15 mouse cellular contexts compared by ENCODE assay signal in the genomic region with DNA sequence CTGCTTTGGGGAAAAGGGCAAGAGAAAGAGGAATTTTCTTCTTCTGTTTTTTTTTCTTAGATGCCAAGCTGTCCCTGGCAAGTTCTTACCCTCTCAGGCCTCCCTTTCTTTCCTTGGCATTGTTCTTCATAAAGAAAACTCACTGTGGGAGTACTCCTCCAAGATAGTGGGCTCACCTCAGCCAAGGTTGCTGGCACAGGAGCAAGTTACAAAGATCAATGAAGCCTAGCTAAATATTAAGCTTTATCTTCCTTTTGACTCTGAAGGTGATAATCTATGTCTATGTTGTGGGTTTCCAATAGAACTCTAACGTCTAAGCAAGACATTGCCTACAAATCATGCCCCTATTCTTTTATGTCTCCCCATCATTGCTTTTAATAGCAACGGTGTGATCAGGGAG. TPM values are rescaled to one million over a fixed set of nuclear protein-coding genes. Genes with fewer than 3 reads are reported as not detected.
"Had no signal": no experiment of that assay in that cellular context is flagged by ENCODE, and none has a peak within 500 bp of the region (broad histone marks: within the 10 kb centered on the region; RNA-seq: fewer than 3 reads in every experiment).

No protein-coding gene starts in this region.

- ATAC-seq: liver, postnatal 0 days; midbrain, embryonic 15.5 days had no signal

- H3K4me3 ChIP-seq: hindbrain, embryonic 15.5 days; left cerebral cortex, adult 2 months; limb, embryonic 10.5 days; liver, embryonic 13.5 days; lung, embryonic 15.5 days; megakaryocyte, embryonic 14.5 days; midbrain, embryonic 15.5 days; neural tube, embryonic 13.5 days had no signal

- H3K36me3 ChIP-seq: hindbrain, embryonic 15.5 days; limb, embryonic 10.5 days; liver, embryonic 13.5 days; lung, embryonic 15.5 days; midbrain, embryonic 15.5 days; neural tube, embryonic 13.5 days had no signal

- H3K4me1 ChIP-seq: hindbrain, embryonic 15.5 days; limb, embryonic 10.5 days; liver, embryonic 13.5 days; lung, embryonic 15.5 days; megakaryocyte, embryonic 14.5 days; midbrain, embryonic 15.5 days; neural tube, embryonic 13.5 days had no signal

- H3K9me3 ChIP-seq: hindbrain, embryonic 15.5 days; limb, embryonic 10.5 days; liver, embryonic 13.5 days; lung, embryonic 15.5 days; midbrain, embryonic 15.5 days; neural tube, embryonic 13.5 days had no signal

- H3K4me2 ChIP-seq: hindbrain, embryonic 15.5 days; liver, embryonic 13.5 days; lung, embryonic 15.5 days; midbrain, embryonic 11.5 days; midbrain, embryonic 15.5 days; neural tube, embryonic 13.5 days had no signal

- DNase-seq: liver, embryonic 13.5 days; liver, postnatal 0 days; lung, postnatal 14 days; right cerebral cortex, adult 18-20 months; right cerebral cortex, postnatal 25 days; thymus, postnatal 36 days had no signal

- H3K27ac ChIP-seq: hindbrain, embryonic 15.5 days; left cerebral cortex, adult 2 months; limb, embryonic 10.5 days; liver, embryonic 13.5 days; lung, embryonic 15.5 days; macrophage; midbrain, embryonic 15.5 days; neural tube, embryonic 13.5 days had no signal

- H3K9ac ChIP-seq: hindbrain, embryonic 15.5 days; liver, embryonic 13.5 days; liver, postnatal 0 days; lung, embryonic 15.5 days; midbrain, embryonic 15.5 days; neural tube, embryonic 13.5 days had no signal

- H3K27me3 ChIP-seq: hindbrain, embryonic 15.5 days; liver, embryonic 13.5 days; lung, embryonic 15.5 days; megakaryocyte, embryonic 14.5 days; midbrain, embryonic 15.5 days; neural tube, embryonic 13.5 days had no signal

RNA-seq across cellular contexts. Expression of a gene that starts 21.3 kb away (rescaled TPM):
- polyA plus RNA-seq: macrophage had no signal
